Mouse (Mus musculus) heart, embryonic 13.5 days (tissue): ENCODE measurements around the gene Prpf40b. TPM values are rescaled to one million over a fixed set of nuclear protein-coding genes. Genes with fewer than 3 reads are reported as not detected.
A peak's percentile ranks its signal among the peaks of the same experiment; 100 is the strongest.

Experiments used
- ATAC-seq: fragments of 200-750 bp; cut with Nextera tagmentation; 2 replicates; pipeline ENCODE4 v1.8.0; 2017; ENCODE audit warnings: moderate TSS enrichment; ENCODE audit not compliant: insufficient number of reproducible peaks, low FRiP score, low TSS enrichment; ENCODE audit errors: extremely low read depth
- H3K27ac ChIP-seq: fragments of 300-500 bp; sonication (generic); replicated peaks from 2 replicates; pipeline ENCODE4 v1.5.1; 2015; ENCODE audit warnings: moderate library complexity, mild to moderate bottlenecking, inconsistent platforms
- H3K27me3 ChIP-seq: fragments of 300-500 bp; sonication (generic); replicated peaks from 2 replicates; pipeline ENCODE4 v1.6.1; 2015; ENCODE audit warnings: mild to moderate bottlenecking, inconsistent platforms
- H3K36me3 ChIP-seq: fragments of 300-500 bp; sonication (generic); 2 replicates; pipeline ENCODE4 v1.6.1; 2015; ENCODE audit warnings: mild to moderate bottlenecking, inconsistent platforms
- H3K4me1 ChIP-seq: fragments of 300-500 bp; sonication (generic); 2 replicates; pipeline ENCODE4 v1.6.1; 2015; ENCODE audit warnings: inconsistent platforms
- H3K4me2 ChIP-seq: fragments of 300-500 bp; sonication (generic); 2 replicates; pipeline ENCODE4 v1.6.1; 2015; ENCODE audit warnings: inconsistent platforms, mild to moderate bottlenecking, moderate library complexity
- H3K4me3 ChIP-seq: fragments of 300-500 bp; sonication (generic); 2 replicates; pipeline ENCODE4 v1.5.1; 2015; ENCODE audit warnings: moderate library complexity, mild to moderate bottlenecking, inconsistent platforms
- H3K9ac ChIP-seq: fragments of 300-500 bp; sonication (generic); 2 replicates; pipeline ENCODE4 v1.6.1; 2015; ENCODE audit warnings: inconsistent platforms, mild to moderate bottlenecking, moderate library complexity
- H3K9me3 ChIP-seq: fragments of 300-500 bp; sonication (generic); 2 replicates; pipeline ENCODE4 v1.6.1; 2016; ENCODE audit warnings: inconsistent platforms
- WGBS: fragments of 180-500 bp; shearing (Covaris S2); methylation state at CpG from one replicate; pipeline ENCODE4 v1.1.7; 2015; ENCODE audit warnings: mixed read lengths; 5-methylcytosine and 5-hydroxymethylcytosine counted together
- polyA plus RNA-seq: library from polyadenylated mRNA; unstranded; fragments of >200 nt; fragmentation: Nextera tagmentation; extraction: Ambion mirVana; gene quantifications from 2 replicates; pipeline ENCODE4 v1.2.1, GENCODE M21; 2015

The Prpf40b gene
- polyA plus RNA-seq, 1 experiment from 2014 or later: 41.5 TPM

DNA sequence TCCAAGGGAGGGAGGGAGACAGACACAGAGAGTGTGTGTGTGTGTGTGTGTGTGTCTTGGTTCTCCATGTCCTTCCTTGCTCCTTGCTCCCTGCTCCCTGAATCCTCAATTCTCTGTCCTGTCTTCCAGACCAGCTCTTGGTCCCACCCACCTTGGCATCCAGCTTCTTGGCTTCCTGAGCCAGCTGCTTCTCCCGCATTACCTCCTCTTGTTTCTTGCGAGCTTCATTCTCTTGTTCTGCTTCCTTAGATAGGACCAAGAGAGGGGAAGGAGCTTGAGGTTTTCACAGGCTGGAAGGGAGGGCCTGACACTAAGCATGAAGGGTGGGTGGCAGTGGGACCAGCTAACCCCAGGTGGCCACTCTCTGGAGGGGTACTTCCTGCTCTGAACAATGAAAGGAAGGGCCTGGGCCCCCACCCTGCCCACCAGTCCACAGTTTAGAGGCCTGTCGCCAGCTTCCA is 24.6 kb downstream of the Prpf40b start:
- H3K4me1 ChIP-seq: peaks cover 10% of the 10 kb centered on the region
- WGBS: 52% methylated on average over 3 of the region's 3 CpGs

DNA sequence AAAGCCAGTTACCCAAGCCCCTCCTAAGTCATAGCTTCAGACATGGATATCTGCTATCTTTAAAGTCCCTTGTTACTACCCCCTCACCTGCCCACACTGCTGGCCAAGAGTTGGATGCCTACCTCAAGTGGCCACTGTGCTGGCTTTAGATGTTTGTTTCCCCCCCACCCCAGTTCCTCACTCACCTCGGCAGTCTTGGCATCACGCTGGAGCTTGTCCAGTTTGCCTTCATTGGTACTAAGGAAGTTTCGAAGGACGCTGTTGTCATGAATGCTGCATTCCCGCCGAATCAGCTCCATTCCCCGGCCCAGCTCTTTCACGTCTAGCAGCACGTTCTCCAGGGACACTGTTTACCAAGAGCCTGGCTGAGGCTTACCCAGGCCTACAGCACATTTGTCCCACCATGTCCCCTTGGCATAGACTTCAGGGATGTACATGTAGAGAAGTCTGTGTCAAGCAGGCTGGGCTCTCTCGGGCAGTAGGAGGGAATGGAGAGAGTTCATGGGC is 25.3 kb downstream of the Prpf40b start:
- Histone ChIP-seq H3K4me1 (peaks cover 10% of the 10 kb centered on the region), H3K9me3 (no peaks in the 10 kb centered on the region), H3K27me3 (no peaks in the 10 kb centered on the region), H3K9ac (no peak overlapping the region), H3K4me2 (no peak overlapping the region), H3K36me3 (peaks cover 99% of the 10 kb centered on the region), H3K4me3 (no peak overlapping the region), H3K27ac (peak overlapping the region; percentile 84)
- 67% methylated on average over 10 of the region's 10 CpGs for WGBS
- ATAC-seq: no peak

More for the DNA sequence above, 24.6 kb downstream of the Prpf40b start:
- no peaks in the 10 kb centered on the region for H3K27me3 ChIP-seq
- H3K27ac ChIP-seq: peak overlapping the region; percentile 84
- H3K4me3 ChIP-seq: no peak overlapping the region
- H3K9ac ChIP-seq: 0 out of 2 replicates have a peak overlapping the region, but pooled peaks have one; percentile 5
- H3K4me2 ChIP-seq: no peak overlapping the region
- no peaks in the 10 kb centered on the region for H3K9me3 ChIP-seq
- ATAC-seq: no peak
- peaks cover 99% of the 10 kb centered on the region for H3K36me3 ChIP-seq

DNA sequence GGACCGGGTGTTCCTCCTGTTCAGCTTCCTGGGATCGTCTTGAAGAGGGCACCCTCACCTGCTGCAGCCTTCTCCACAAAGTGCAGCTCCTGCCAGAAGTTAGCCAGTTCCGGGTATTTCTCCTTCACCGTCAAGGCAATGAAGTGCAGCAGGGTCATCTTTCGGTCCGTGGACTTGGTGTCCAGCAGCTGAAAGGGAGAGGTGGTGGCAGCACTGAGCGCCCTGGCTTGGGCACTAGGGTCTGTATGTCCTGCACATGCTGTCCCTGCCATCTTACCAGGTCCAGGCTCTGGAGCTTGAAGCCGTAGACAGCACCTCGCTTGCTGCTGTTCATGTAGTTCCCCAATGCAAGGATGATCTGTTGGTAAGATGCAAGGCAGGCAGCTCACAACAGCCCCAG is 26.1 kb downstream of the Prpf40b start:
- no peak for ATAC-seq
- Histone ChIP-seq H3K4me2 (no peak overlapping the region), H3K4me3 (no peak overlapping the region), H3K27me3 (no peaks in the 10 kb centered on the region), H3K9me3 (no peaks in the 10 kb centered on the region), H3K27ac (peak overlapping the region; percentile 36), H3K36me3 (peaks cover 99% of the 10 kb centered on the region), H3K9ac (no peak overlapping the region), H3K4me1 (peaks cover 10% of the 10 kb centered on the region)
- WGBS: 74% methylated on average over 9 of the region's 9 CpGs

DNA sequence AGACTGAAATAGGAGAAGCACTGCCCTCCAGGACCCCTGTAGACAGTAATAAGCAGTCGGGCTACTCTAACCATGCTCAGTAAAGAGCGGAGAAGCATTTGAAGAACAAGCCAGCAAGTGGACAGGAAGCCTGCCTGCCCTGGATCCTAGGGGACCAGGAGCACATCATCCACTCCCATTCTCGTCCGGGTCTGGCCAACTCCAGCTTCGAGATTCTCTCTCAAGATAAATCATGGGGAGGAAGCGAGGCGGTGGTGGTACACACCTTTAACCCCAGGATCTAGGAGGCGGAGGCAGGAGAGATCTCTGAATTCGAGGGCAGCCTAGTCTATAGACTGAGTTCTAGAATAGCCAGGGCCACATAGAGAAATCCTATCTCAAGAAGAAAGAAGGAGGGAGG is 29.3 kb downstream of the Prpf40b start:
- no peak overlapping the region for H3K4me2 ChIP-seq
- peaks cover 98% of the 10 kb centered on the region for H3K36me3 ChIP-seq
- 79% methylated on average over 9 of the region's 9 CpGs for WGBS

DNA sequence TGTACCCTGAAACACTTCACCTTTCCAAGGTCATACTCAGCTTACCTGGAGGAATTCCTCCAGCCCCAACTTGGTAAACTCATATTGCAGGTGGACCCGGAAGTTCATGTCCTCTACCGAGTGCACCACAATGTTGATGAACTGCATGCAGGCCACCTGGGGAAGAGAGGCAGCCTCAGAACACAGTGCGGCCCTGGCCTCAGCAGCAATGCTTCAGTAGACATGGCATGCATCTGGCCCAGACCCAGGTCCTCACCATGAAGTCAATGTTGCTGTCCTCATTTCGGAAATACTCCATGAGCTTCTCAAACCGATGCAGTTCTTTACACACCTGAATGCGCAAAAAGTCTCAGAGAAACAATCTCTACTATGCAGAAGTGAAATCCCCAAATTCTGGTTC is 30.7 kb downstream of the Prpf40b start:
- no peak overlapping the region for H3K4me3 ChIP-seq
- H3K36me3 ChIP-seq: peaks cover 95% of the 10 kb centered on the region
- H3K4me1 ChIP-seq: peaks cover 18% of the 10 kb centered on the region
- no peaks in the 10 kb centered on the region for H3K27me3 ChIP-seq
- H3K27ac ChIP-seq: peak overlapping the region; percentile 73
- no peak overlapping the region for H3K9ac ChIP-seq
- no peak overlapping the region for H3K4me2 ChIP-seq
- H3K9me3 ChIP-seq: no peaks in the 10 kb centered on the region
- ATAC-seq: no peak
- 88% methylated on average over 6 of the region's 6 CpGs for WGBS

More for the DNA sequence above, 29.3 kb downstream of the Prpf40b start:
- Histone ChIP-seq H3K9me3 (no peaks in the 10 kb centered on the region), H3K9ac (no peak overlapping the region), H3K27me3 (no peaks in the 10 kb centered on the region), H3K4me3 (no peak overlapping the region), H3K27ac (no peak overlapping the region), H3K4me1 (peaks cover 7% of the 10 kb centered on the region)
- ATAC-seq: no peak

DNA sequence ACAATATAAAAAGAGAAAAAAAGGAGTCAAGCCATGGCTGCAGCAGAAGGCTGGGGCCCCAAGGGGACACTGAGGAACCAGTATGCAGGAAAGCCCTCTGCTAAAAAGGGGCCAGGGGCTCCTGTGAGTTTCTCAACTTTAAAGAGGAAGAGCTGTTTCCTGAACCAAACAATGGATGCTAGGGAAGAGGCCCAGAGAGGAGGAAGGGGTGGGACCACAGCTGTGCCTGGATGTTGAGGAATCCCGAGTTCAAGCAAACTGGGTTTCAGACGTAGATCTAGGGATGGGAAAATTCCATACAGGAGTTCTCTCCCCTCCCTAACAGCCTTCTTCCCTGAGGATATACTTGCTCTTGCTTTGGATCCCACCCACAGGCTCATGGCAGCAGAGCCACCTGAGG is 31.5 kb downstream of the Prpf40b start:
- ATAC-seq: no peak
- Histone ChIP-seq H3K9me3 (no peaks in the 10 kb centered on the region), H3K27ac (peak overlapping the region; percentile 73), H3K4me2 (no peak overlapping the region), H3K36me3 (peaks cover 88% of the 10 kb centered on the region), H3K9ac (no peak overlapping the region), H3K4me1 (peaks cover 26% of the 10 kb centered on the region), H3K4me3 (no peak overlapping the region), H3K27me3 (no peaks in the 10 kb centered on the region)
- WGBS: 48% methylated on average over 2 of the region's 2 CpGs

DNA sequence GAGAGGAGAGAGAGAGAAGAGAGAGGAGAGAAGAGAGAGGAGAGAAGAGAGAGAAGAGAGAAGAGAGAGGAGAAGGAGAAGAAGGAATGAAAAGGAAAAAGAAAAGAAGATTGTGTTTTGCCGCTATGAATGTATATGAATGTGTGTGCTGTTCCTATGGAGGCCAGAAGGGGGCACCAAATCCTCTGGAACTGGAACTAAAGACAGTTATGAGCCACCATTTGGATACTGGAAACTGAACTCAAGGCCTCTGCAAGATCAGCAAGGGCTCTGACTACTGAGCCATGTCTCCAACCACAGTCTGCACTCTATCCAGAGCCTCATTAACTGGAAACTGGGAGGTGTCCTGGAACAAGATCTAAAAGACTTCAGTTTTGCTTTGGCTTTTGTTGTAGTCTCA is 32.1 kb downstream of the Prpf40b start:
- peaks cover 88% of the 10 kb centered on the region for H3K36me3 ChIP-seq
- ATAC-seq: no peak

DNA sequence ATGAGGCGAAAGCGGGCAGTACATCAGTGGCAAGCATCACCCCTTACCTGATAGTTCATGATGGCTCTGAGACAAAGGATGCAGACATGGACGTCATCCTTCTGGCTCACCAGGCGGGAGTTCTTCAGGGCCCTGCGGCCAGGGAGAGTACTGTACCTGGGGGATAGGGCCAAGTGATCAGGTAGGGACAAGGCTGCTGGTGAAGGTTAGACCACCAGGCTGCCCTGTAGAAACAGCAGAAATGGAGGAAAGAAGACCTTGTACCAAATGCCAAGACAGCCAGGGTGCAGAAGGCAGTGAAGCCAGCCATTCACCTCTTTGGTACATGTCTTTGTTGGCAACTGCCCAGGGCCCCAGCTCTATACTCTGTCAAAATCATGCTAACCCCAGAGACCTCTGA is 33.1 kb downstream of the Prpf40b start:
- H3K9ac ChIP-seq: no peak overlapping the region
- no peaks in the 10 kb centered on the region for H3K9me3 ChIP-seq
- H3K4me3 ChIP-seq: no peak overlapping the region
- 89% methylated on average over 5 of the region's 5 CpGs for WGBS
- H3K36me3 ChIP-seq: peaks cover 80% of the 10 kb centered on the region
- peaks cover 42% of the 10 kb centered on the region for H3K4me1 ChIP-seq
- ATAC-seq: no peak
- H3K27ac ChIP-seq: 0 out of 2 replicates have a peak overlapping the region, but pooled peaks have one; percentile 73
- no peaks in the 10 kb centered on the region for H3K27me3 ChIP-seq
- H3K4me2 ChIP-seq: no peak overlapping the region

More for the DNA sequence above, 32.1 kb downstream of the Prpf40b start:
- Histone ChIP-seq H3K27me3 (no peaks in the 10 kb centered on the region), H3K27ac (peak overlapping the region; percentile 73), H3K4me2 (no peak overlapping the region), H3K9me3 (no peaks in the 10 kb centered on the region), H3K9ac (no peak overlapping the region), H3K4me3 (no peak overlapping the region), H3K4me1 (peaks cover 31% of the 10 kb centered on the region)
- WGBS: 60% methylated on average over 1 of the region's 1 CpGs

DNA sequence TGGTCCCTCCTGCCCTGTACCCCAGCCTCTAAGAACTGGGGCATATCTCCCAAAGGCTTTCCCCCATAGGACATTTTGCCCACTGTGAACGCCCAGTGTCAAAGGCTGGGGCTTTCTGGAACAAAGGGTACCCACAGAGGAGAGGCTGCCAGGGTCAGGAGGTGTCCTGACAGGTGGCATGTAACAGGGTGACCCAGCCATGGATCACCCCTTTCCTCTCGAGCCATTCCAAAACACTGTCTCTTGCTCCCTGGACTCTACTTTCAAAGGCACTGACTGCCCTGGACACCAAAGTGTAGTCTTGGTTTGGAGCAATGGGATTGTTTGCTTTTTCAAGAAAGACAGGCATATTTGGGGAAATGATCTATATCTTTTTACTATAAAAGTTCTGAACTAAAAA is 35.4 kb downstream of the Prpf40b start:
- H3K4me1 ChIP-seq: peaks cover 65% of the 10 kb centered on the region

DNA sequence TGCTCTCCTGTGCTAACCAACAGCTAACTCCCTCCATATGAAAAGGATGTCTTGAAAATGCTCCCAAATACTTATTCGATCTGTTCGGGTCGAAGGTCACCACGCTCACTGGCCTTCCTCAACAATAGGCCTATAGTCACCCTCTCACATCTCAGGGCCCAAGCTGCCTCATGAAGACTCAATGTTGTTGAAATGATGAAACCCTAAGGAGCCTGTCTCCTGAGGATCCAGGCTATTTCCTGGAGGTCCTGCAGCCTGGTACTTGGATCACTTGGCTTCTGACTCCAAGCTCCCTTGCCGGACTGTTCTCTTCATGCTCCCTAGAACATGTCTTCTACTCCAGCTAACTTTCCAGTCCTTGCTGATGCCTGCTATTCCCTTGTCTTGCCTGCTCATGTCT is 36.5 kb downstream of the Prpf40b start:
- Histone ChIP-seq H3K36me3 (peaks cover 54% of the 10 kb centered on the region), H3K4me2 (no peak overlapping the region), H3K4me1 (peaks cover 75% of the 10 kb centered on the region), H3K9me3 (no peaks in the 10 kb centered on the region), H3K4me3 (no peak overlapping the region), H3K27ac (peak overlapping the region; percentile 95; the same call in 1 of the 2 replicates), H3K9ac (0 out of 2 replicates have a peak overlapping the region, but pooled peaks have one; percentile 70), H3K27me3 (no peaks in the 10 kb centered on the region)
- 77% methylated on average over 5 of the region's 5 CpGs for WGBS
- ATAC-seq: no peak

More for the DNA sequence above, 35.4 kb downstream of the Prpf40b start:
- WGBS: 68% methylated on average over 2 of the region's 2 CpGs
- no peak overlapping the region; the same call in 1 of the 2 replicates for H3K9ac ChIP-seq
- no peak for ATAC-seq
- H3K27me3 ChIP-seq: no peaks in the 10 kb centered on the region
- no peak overlapping the region for H3K4me2 ChIP-seq
- no peak overlapping the region; the same call in 1 of the 2 replicates for H3K27ac ChIP-seq
- peaks cover 64% of the 10 kb centered on the region for H3K36me3 ChIP-seq
- no peak overlapping the region for H3K4me3 ChIP-seq
- H3K9me3 ChIP-seq: no peaks in the 10 kb centered on the region

DNA sequence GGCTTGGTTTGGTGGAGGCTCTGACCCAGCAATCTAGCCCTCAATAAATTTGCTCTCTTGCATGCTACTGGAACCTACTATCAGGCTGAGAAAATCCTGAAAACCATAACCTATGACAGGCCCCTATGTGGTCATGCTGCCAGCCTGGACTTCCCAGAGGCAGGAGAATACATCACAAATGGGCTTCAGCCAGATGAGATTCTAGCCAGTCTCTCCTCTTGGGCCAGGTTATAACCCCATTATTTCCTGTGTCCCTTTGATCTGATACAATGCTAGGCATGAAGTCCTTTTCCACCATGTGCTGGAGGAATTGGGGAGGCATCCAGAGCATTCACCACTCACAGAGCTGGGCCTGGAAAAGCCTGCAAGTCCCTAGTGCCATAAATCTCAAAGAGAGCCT is 37.2 kb downstream of the Prpf40b start:
- peak overlapping the region; percentile 70 for H3K9ac ChIP-seq

More for the DNA sequence above, 37.2 kb downstream of the Prpf40b start:
- Histone ChIP-seq H3K36me3 (peaks cover 48% of the 10 kb centered on the region), H3K27ac (peak overlapping the region; percentile 95), H3K4me1 (peaks cover 83% of the 10 kb centered on the region), H3K4me2 (peak overlapping the region; percentile 32; the same call in 1 of the 2 replicates), H3K27me3 (no peaks in the 10 kb centered on the region), H3K4me3 (no peak overlapping the region), H3K9me3 (no peaks in the 10 kb centered on the region)
- no peak for ATAC-seq
